Mouse (Mus musculus): ENCODE measurements around the gene Piezo1. TPM values are rescaled to one million over a fixed set of nuclear protein-coding genes. Genes with fewer than 3 reads are reported as not detected.

Gene Piezo1
- polyA plus RNA-seq, 1 experiment from 2014 or later: 17.4 TPM

DNA sequence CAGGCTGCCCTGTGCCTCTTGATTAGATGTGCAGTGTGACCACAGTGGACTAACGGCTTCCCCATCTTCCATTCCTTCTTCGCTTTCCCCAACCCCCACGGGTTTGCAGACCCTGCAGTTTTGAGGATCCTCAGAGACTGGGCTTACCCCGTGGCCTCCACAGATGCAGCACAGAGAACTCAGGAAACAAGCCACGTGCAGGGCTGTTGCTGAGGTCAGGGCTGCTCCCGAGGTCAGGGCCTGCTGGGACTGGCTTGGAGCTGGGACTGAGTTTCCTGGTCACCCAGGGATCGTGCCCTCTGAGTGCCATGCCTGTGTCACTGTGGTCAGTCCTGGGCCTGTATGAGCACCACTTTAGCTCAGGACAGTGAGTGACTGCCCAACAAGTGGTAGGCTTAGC is 86.1 kb downstream of the Piezo1 start:
- peaks cover 16% of the 10 kb centered on the region for H3K36me3 ChIP-seq (ENCODE audit: control insufficient read depth, insufficient read depth, low read length)
- no peaks in the 10 kb centered on the region for H3K9me3 ChIP-seq (replicated peaks; ENCODE audit: control insufficient read depth, low read length)
- H3K4me3 ChIP-seq (ENCODE audit: low read depth, low read length): no peak overlapping the region
- peaks cover 32% of the 10 kb centered on the region for H3K4me1 ChIP-seq (ENCODE audit: control insufficient read depth, insufficient read depth, low read length)
- no peak overlapping the region for H3K4me2 ChIP-seq
- no peak for ATAC-seq (replicated peaks; ENCODE audit: insufficient number of reproducible peaks, low FRiP score, low TSS enrichment)
- no peak overlapping the region; the same call in 1 of the 2 replicates for H3K27ac ChIP-seq (ENCODE audit: low read depth, low read length)
- WGBS (ENCODE audit: insufficient replicate concordance): 54% methylated on average over 7 of the region's 7 CpGs
- no peak overlapping the region for H3K9ac ChIP-seq (ENCODE audit: low read depth, low read length)
- H3K27me3 ChIP-seq (ENCODE audit: control insufficient read depth, insufficient read depth, low read length): peaks cover 16% of the 10 kb centered on the region

DNA sequence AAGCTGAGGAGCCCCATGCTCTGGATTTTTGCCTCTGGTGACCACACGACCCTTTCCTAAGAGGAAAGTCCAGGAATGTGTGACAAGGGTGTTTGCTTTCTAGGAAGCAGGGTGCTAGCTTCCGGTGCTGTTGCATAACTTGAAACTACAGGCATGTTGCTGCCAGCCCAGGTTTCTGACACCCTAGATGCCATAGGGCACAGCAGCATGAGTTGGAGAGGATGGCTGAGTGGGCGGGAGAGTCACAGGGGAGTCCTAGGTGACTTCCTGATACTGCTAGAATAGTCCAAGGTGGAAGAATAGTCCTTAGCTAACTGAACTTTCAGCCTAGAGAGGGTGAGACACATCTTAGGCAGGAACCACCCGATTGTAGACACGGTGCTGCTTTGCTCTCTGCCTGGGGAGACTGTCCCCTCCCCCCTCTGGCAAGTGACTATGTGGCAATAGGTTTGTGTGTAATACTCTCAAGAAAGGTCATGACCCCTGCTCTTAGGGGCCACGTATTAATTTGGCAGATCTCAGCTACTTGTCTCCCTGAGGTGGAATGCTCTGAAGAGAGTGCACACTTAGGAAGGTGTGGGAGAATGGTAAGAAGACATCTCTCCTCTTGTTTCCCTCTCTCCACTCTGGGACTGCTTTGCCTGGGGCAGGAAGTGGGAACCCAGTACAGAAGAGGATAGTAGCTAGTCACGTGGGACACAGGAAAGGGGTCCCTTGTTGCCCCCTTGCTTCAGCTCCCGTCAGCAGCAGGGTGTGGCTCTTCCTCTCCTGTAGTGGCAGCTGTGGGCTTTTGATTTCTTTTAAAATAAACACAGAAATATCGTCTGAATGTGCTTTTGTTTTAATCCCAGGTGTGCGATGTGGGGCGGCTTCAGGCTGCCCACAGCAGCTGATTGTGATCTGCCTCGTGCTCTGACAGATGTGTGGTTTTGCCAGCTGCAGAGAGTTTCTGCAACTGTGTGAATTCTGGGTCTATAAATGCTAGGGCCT is 87.2 kb downstream of the Piezo1 start:
- ATAC-seq (replicated peaks; ENCODE audit: insufficient number of reproducible peaks, low FRiP score, low TSS enrichment): no peak
- H3K4me2 ChIP-seq: no peak overlapping the region
- H3K27ac ChIP-seq (ENCODE audit: low read depth, low read length): no peak overlapping the region
- H3K9ac ChIP-seq (ENCODE audit: low read depth, low read length): no peak overlapping the region
- H3K27me3 ChIP-seq (ENCODE audit: control insufficient read depth, insufficient read depth, low read length): peaks cover 22% of the 10 kb centered on the region
- H3K36me3 ChIP-seq (ENCODE audit: control insufficient read depth, insufficient read depth, low read length): peaks cover 16% of the 10 kb centered on the region
- peaks cover 35% of the 10 kb centered on the region for H3K4me1 ChIP-seq (ENCODE audit: control insufficient read depth, insufficient read depth, low read length)
- no peak overlapping the region for H3K4me3 ChIP-seq (ENCODE audit: low read depth, low read length)
- 39% methylated on average over 12 of the region's 12 CpGs for WGBS (ENCODE audit: insufficient replicate concordance)
- no peaks in the 10 kb centered on the region for H3K9me3 ChIP-seq (replicated peaks; ENCODE audit: control insufficient read depth, low read length)

DNA sequence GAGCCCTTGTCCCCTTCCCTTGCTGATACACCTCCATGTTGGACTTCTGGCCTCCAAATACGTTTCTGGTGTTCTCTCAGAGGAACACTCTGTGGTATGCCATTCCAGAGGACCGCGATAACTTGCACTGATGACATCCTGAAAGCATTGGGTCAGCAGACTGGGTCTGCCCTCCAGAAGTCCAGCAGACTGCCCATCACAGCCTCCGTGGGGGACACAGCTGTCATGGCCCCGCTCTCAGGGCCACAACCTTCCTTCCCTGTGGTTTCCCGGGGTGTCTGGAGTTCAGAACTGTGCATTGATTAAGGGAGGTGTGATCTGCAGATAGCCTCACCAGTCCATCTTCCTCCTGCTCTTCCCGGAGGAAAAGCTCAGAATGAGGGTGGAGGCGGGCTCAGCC is 88.6 kb downstream of the Piezo1 start:
- H3K4me1 ChIP-seq (ENCODE audit: control insufficient read depth, insufficient read depth, low read length): peaks cover 35% of the 10 kb centered on the region
- H3K9ac ChIP-seq (ENCODE audit: low read depth, low read length): no peak overlapping the region
- H3K4me3 ChIP-seq (ENCODE audit: low read depth, low read length): no peak overlapping the region
- WGBS (ENCODE audit: insufficient replicate concordance): 62% methylated on average over 8 of the region's 8 CpGs
- no peak overlapping the region for H3K27ac ChIP-seq (ENCODE audit: low read depth, low read length)
- ATAC-seq (replicated peaks; ENCODE audit: insufficient number of reproducible peaks, low FRiP score, low TSS enrichment): no peak
- no peaks in the 10 kb centered on the region for H3K9me3 ChIP-seq (replicated peaks; ENCODE audit: control insufficient read depth, low read length)
- H3K36me3 ChIP-seq (ENCODE audit: control insufficient read depth, insufficient read depth, low read length): peaks cover 9% of the 10 kb centered on the region
- H3K27me3 ChIP-seq (ENCODE audit: control insufficient read depth, insufficient read depth, low read length): peaks cover 29% of the 10 kb centered on the region
- H3K4me2 ChIP-seq: no peak overlapping the region

DNA sequence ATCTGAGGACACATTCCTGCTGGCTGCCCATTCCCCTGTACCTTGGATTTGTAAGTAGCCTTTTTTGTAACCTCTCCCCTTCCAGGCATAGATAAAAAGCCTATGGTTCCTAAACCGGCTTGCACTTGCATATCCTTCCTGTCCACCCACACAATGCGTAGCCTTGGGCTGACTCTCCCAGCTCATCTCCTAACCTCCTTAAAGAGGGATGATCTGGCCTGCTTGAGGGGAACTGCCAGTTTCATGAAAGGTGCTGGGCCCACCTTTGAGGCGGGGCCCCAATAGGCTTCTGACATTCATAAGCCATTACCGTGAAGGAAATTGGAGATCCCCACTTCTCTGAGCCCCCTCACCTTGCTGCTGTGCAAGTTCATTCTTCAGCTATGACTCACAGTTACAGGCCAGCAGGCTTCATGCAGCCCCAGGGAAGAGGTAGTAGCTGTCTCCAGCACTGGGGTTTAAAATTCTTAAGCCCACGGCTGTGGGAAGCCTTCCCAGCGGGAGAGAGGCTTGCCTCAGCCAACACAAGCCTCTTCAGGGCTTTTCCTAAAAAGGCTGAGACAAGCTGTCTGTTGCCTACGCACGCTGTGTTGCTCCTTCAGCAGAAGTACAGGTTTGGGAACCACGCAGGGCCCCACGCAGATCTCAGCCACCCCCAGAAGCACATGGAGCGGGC is 89.5 kb downstream of the Piezo1 start:
- peaks cover 33% of the 10 kb centered on the region for H3K27me3 ChIP-seq (ENCODE audit: control insufficient read depth, insufficient read depth, low read length)
- WGBS (ENCODE audit: insufficient replicate concordance): 60% methylated on average over 11 of the region's 11 CpGs

DNA sequence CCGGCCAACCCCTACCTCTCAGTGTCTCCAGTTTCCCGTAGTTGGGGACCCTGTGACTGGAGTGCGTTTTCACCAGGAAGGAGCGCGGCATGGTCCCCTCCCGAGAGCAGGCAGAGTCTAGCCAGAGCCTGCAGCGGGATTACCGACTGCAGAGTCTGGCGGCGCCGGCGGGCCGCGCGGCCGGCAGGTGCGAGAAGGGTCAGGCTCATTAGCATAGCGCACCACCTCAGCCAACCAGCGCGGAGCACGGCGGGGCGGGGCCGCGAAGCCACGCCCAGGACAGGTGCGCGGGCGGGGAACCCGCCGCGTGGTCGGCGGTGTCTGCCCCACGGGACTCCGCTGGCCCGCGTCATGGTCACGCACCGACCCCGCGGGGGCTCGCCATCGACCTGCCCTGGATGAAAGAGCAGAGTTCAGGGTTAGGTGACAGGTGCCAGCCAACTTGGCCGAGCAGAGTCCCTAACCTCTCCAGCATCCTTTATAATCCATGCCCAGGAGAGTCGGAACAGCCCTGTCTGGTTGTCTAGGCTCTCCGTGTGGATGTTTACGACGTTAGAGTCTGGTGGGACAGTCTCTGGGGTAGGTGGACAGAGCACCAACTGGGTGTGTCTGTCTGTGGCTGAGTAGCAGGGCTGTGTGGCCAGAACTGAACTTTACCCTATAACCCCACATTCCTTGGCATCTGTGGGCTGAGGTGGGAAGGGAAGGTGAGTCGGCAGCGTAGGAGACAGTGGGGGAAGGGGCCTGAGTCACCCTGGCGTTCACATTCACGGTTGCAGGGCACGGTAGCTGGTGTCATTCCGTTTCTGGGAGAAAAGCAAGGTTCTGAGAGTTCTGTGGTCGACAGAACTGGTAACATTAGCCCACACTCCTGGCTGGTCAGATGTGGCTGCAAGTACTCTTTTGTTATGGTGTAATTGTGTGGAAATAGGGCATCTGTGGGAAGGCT is 90.3 kb downstream of the Piezo1 start, which contains the start of gene Snai3:
Snai3 (minus strand) TSS at position 210 of the 949 bp plus-strand sequence.
- peaks cover 35% of the 10 kb centered on the region for H3K4me1 ChIP-seq (ENCODE audit: control insufficient read depth, insufficient read depth, low read length)

More for the DNA sequence above, 89.5 kb downstream of the Piezo1 start:
- peaks cover 35% of the 10 kb centered on the region for H3K4me1 ChIP-seq (ENCODE audit: control insufficient read depth, insufficient read depth, low read length)
- no peak overlapping the region for H3K9ac ChIP-seq (ENCODE audit: low read depth, low read length)
- peaks cover 4% of the 10 kb centered on the region; the same call in 1 of the 2 replicates for H3K36me3 ChIP-seq (ENCODE audit: control insufficient read depth, insufficient read depth, low read length)
- no peak overlapping the region for H3K27ac ChIP-seq (ENCODE audit: low read depth, low read length)
- no peak overlapping the region for H3K4me2 ChIP-seq
- H3K9me3 ChIP-seq (replicated peaks; ENCODE audit: control insufficient read depth, low read length): no peaks in the 10 kb centered on the region
- ATAC-seq (replicated peaks; ENCODE audit: insufficient number of reproducible peaks, low FRiP score, low TSS enrichment): no peak
- no peak overlapping the region for H3K4me3 ChIP-seq (ENCODE audit: low read depth, low read length)

DNA sequence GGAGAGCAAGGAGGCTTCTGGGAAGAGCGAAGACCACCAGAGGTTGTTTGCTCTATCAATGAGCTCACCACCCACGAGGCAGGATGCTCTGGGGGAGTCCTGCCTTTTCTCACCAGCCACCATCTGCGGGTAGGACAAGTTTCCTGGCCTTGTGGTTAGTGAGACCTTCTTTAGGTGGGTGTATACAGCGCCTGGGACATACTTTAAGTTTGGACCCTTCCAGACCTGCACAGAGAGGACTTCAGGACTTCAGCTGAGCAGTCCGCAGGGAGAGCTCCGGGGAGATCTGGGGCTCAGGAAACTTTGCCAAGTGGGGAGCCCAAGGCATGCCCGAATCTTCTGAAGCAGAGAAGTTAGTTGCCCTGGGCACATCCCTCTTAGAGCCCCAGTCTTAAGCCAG is 91.1 kb downstream of the Piezo1 start:
- H3K9me3 ChIP-seq (replicated peaks; ENCODE audit: control insufficient read depth, low read length): no peaks in the 10 kb centered on the region
- H3K27ac ChIP-seq (ENCODE audit: low read depth, low read length): no peak overlapping the region
- peaks cover 35% of the 10 kb centered on the region for H3K4me1 ChIP-seq (ENCODE audit: control insufficient read depth, insufficient read depth, low read length)
- H3K4me2 ChIP-seq: peak overlapping the region; percentile 86
- peak overlapping the region; percentile 46 for H3K4me3 ChIP-seq (ENCODE audit: low read depth, low read length)
- H3K36me3 ChIP-seq (ENCODE audit: control insufficient read depth, insufficient read depth, low read length): no peaks in the 10 kb centered on the region
- 21% methylated on average over 7 of the region's 7 CpGs for WGBS (ENCODE audit: insufficient replicate concordance)
- peaks cover 33% of the 10 kb centered on the region for H3K27me3 ChIP-seq (ENCODE audit: control insufficient read depth, insufficient read depth, low read length)
- peak overlapping the region; percentile 67 for H3K9ac ChIP-seq (ENCODE audit: low read depth, low read length)
- no peak for ATAC-seq (replicated peaks; ENCODE audit: insufficient number of reproducible peaks, low FRiP score, low TSS enrichment)

More for the DNA sequence above, 90.3 kb downstream of the Piezo1 start, which contains the start of gene Snai3:
- no peak within 1 kb of the TSS for H3K27ac ChIP-seq (ENCODE audit: low read depth, low read length)
- 5% methylated on average over 49 of the region's 56 CpGs for WGBS (ENCODE audit: insufficient replicate concordance)
- no peaks in the 10 kb centered on the region for H3K36me3 ChIP-seq (ENCODE audit: control insufficient read depth, insufficient read depth, low read length)
- H3K9ac ChIP-seq (ENCODE audit: low read depth, low read length): peak within 1 kb of the TSS; percentile 67
- H3K4me2 ChIP-seq: peak within 1 kb of the TSS; percentile 86
- no peaks in the 10 kb centered on the region for H3K9me3 ChIP-seq (replicated peaks; ENCODE audit: control insufficient read depth, low read length)
- 0 out of 2 replicates have a peak, but pooled peaks have one; percentile 46 for ATAC-seq (replicated peaks; ENCODE audit: insufficient number of reproducible peaks, low FRiP score, low TSS enrichment)
- peak within 1 kb of the TSS; percentile 46 for H3K4me3 ChIP-seq (ENCODE audit: low read depth, low read length)
- H3K27me3 ChIP-seq (ENCODE audit: control insufficient read depth, insufficient read depth, low read length): peaks cover 33% of the 10 kb centered on the region

DNA sequence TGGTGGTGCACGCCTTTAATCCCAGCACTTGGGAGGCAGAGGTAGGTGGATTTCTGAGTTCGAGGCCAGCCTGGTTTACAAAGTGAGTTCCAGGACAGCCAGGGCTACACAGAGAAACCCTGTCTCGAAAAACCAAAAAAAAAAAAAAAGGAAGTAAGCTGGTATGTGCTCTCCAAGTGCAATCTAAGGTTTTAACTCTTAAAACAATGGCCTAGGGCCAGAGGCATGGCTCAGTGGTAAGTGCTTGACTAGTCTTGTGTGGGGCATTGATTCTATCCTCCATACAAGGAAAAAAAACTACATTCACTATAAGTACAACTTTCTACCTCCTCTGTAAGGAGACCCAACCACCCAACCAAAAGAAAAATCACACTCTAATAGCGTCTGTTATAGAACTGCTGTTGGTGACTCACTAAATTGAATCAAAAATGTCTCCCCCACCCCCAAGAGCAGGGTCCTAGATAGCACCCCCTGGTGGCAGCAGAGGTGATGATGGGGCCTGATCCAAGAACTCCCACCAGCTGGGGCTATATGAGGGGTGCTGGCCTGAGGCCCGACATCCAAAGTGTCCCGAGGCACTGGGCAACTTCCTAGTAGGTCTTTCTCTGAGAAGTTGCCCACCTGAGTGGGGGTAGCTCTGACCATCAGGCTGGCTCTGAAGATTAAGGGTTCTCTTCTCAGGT is 91.8 kb downstream of the Piezo1 start:
- Histone ChIP-seq H3K27ac (ENCODE audit: low read depth, low read length) (no peak overlapping the region), H3K9me3 (replicated peaks; ENCODE audit: control insufficient read depth, low read length) (no peaks in the 10 kb centered on the region), H3K4me3 (ENCODE audit: low read depth, low read length) (peak overlapping the region; percentile 46; the same call in 1 of the 2 replicates), H3K36me3 (ENCODE audit: control insufficient read depth, insufficient read depth, low read length) (no peaks in the 10 kb centered on the region), H3K4me1 (ENCODE audit: control insufficient read depth, insufficient read depth, low read length) (peaks cover 35% of the 10 kb centered on the region), H3K9ac (ENCODE audit: low read depth, low read length) (no peak overlapping the region), H3K27me3 (ENCODE audit: control insufficient read depth, insufficient read depth, low read length) (peaks cover 33% of the 10 kb centered on the region), H3K4me2 (peak overlapping the region; percentile 86)
- ATAC-seq (replicated peaks; ENCODE audit: insufficient number of reproducible peaks, low FRiP score, low TSS enrichment): no peak
- WGBS (ENCODE audit: insufficient replicate concordance): 58% methylated on average over 6 of the region's 6 CpGs

Measured in heart, embryonic 11.5 days (tissue).